Mouse (Mus musculus) ES-E14 (cell line): ENCODE results near the gene Sidt2.

Experiments
- CHD2 ChIP-seq: IDR thresholded peaks from 2 replicates; pipeline ENCODE4 v1.6.1; 2014; ENCODE audit warnings: mild to moderate bottlenecking, low read depth, low read length, inconsistent platforms
- HCFC1 ChIP-seq: IDR thresholded peaks from 2 replicates; pipeline ENCODE4 v1.6.1; 2012; ENCODE audit warnings: low read length, inconsistent platforms, borderline replicate concordance; ENCODE audit not compliant: insufficient read depth
- MAFK ChIP-seq: IDR thresholded peaks from 2 replicates; pipeline ENCODE4 v1.6.1; 2014; ENCODE audit warnings: mild to moderate bottlenecking, low read depth, low read length, inconsistent platforms; ENCODE audit not compliant: insufficient read depth
- ZC3H11A ChIP-seq: IDR thresholded peaks from 2 replicates; pipeline ENCODE4 v1.6.1; 2012; ENCODE audit warnings: low read depth, mild to moderate bottlenecking, inconsistent platforms, low read length, borderline replicate concordance
- ZNF384 ChIP-seq: IDR thresholded peaks from 2 replicates; pipeline ENCODE4 v1.6.1; 2012; ENCODE audit warnings: low read depth, low read length, inconsistent platforms

DNA sequence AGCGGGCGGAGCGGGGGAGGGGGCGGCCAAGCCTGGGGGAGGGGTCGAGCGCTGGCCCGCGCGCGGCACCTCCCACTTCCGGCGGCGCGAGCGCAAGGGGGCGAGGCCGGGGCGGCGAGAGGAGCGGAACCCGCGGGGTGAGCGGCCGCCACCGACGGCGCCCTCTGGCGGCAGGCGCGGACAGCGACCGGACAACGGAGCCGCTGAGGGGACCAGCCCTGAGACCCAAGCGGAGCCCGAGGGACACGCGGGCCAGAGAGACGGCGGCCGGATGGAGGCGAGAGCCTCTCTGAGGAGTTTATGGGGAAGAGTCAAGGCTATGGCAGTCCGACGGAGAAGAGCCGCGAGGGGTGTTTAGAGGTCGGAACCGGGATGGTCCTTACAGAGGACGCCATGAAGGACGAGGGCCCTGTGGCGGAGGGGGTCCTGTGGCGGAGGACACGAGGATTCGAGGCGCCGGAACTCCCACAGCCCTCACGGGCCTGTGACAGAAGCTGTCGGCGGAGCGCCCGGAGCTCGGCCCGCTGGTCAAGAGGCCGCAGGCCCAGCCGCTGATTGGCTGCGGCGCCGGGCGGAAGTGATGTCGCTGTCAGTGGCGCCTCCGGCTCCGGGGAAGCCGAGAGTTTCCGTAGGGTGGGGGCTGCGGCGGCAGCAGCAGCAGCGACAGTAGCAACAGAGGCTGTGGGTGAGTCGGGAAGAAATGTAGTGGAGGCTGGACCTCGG is 48.5 kb downstream of the Sidt2 start, which contains the start of the genes Pcsk7 and Rnf214:
- TF ChIP-seq CHD2 (no peak), MAFK (no peak), HCFC1 (no peak), ZC3H11A (no peak), ZNF384 (no peak)
